Mouse (Mus musculus): ENCODE measurements around the gene Trpv2.

DNA sequence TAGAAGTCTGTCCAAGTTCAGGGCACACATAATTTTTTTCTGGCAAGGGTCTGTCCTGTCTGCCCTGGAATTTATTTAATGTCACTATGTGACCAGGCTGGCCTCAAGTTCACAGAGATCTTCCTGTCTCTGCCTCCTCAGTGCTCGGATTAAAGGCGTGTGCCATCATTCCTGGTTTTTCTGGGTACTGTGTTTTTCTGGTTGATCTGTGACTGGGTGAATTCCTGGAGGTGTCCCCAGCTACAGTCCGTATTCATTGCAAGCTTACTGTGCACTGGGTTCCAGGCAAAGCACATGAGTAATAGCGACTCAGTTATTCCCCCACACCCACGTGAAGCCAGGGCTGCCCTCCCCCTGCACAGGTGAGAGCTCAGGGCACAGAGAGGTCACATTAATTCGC is 36.0 kb downstream of the Trpv2 start:
- no peak for TF ChIP-seq POLR2A (IDR thresholded peaks at IDR 0.05; ENCODE audit: borderline replicate concordance, low read depth, low read length)
- TF ChIP-seq CTCF (IDR thresholded peaks at IDR 0.05; ENCODE audit: low read depth, low read length) = no peak

All from bone marrow macrophage, adult 2 months (primary cell).